Comparison of ENCODE assay signal across 10 mouse cellular contexts in genomic region chr13:107246956-107247751, GRCm38 (mm10).
DNase-seq lines count a peak whose midpoint lies in the region; ATAC-seq lines count a peak whose summit lies in the region.
"Had no signal": no experiment of that assay in that cellular context is flagged by ENCODE, and none has a peak within 500 bp of the region (broad histone marks: within the 10 kb centered on the region; RNA-seq: fewer than 3 reads in every experiment).

No protein-coding gene starts in this region.

- no peaks in the 10 kb centered on the region for H3K27me3 ChIP-seq in lung, embryonic 15.5 days

- no peaks in the 10 kb centered on the region for H3K9me3 ChIP-seq in lung, embryonic 15.5 days

- no peaks in the 10 kb centered on the region for H3K36me3 ChIP-seq in lung, embryonic 15.5 days

- peak overlapping the region; percentile 12 for H3K4me2 ChIP-seq in lung, embryonic 15.5 days

- H3K27ac ChIP-seq in lung, embryonic 15.5 days: no peak overlapping the region

- H3K9ac ChIP-seq in lung, embryonic 15.5 days: no peak overlapping the region

- H3K4me3 ChIP-seq in lung, embryonic 15.5 days: no peak overlapping the region

- peak; percentile 39 for DNase-seq in embryo, embryonic 10.5 days (ENCODE audit: low spot score)
- DNase-seq in embryo, embryonic 10 days (ENCODE audit: low spot score): no peak
- DNase-seq in lung, postnatal 36 days: no peak
- peak; percentile 4 to 8 for DNase-seq in layer of hippocampus, postnatal 36 days
- DNase-seq in retina, postnatal 1 day: peak; percentile 84
- no peak for DNase-seq in lung, adult 18-20 months
- no peak for DNase-seq in gastrocnemius, adult 18-20 months (ENCODE audit: low spot score)
- DNase-seq: lung, postnatal 10 days; spleen, adult 18-20 months had no signal

- 27% methylated on average over 17 of the region's 17 CpGs for WGBS in lung, embryonic 15.5 days

- H3K4me1 ChIP-seq in lung, embryonic 15.5 days: no peaks in the 10 kb centered on the region

- ATAC-seq in lung, embryonic 15.5 days (ENCODE audit: borderline replicate concordance, extremely low read depth, low FRiP score, low TSS enrichment): no peak

Comparison
In these comparisons a context has a peak if more than half of its experiments do, and no peak if none do; other contexts are left out.
1. DNase-seq: peak in embryo, embryonic 10.5 days (single experiment), layer of hippocampus, postnatal 36 days (2 of 2) and retina, postnatal 1 day (single experiment); none in embryo, embryonic 10 days (single experiment), lung, postnatal 36 days (single experiment), lung, adult 18-20 months (0 of 2) and gastrocnemius, adult 18-20 months (single experiment).